ENCODE assay signal across 17 mouse cellular contexts in genomic region chr9:63400176-63400575, GRCm38 (mm10).
"Had no signal": no experiment of that assay in that cellular context is flagged by ENCODE, and none has a peak within 500 bp of the region (broad histone marks: within the 10 kb centered on the region; RNA-seq: fewer than 3 reads in every experiment).

No protein-coding gene starts in this region.

- DNase-seq: kidney, adult 8-10 months; kidney, postnatal 10 days; kidney, postnatal 4 days; liver; liver, embryonic 13.5 days; lung, embryonic 14.5 days; right cerebral cortex, adult 18-20 months; right cerebral cortex, postnatal 14 days; right cerebral cortex, postnatal 4 days; thymus, postnatal 25 days had no signal

- H3K36me3 ChIP-seq: kidney, embryonic 15.5 days; limb, embryonic 10.5 days; limb, embryonic 13.5 days; liver, embryonic 13.5 days; midbrain, embryonic 10.5 days; midbrain, embryonic 13.5 days; stomach, embryonic 15.5 days had no signal

- H3K27me3 ChIP-seq: kidney, embryonic 15.5 days; limb, embryonic 13.5 days; liver, embryonic 13.5 days; megakaryocyte, embryonic 14.5 days; midbrain, embryonic 13.5 days; stomach, embryonic 15.5 days had no signal

- H3K9me3 ChIP-seq: kidney, embryonic 15.5 days; limb, embryonic 10.5 days; limb, embryonic 13.5 days; liver, embryonic 13.5 days; midbrain, embryonic 10.5 days; midbrain, embryonic 13.5 days; stomach, embryonic 15.5 days had no signal
